Mouse (Mus musculus) embryonic facial prominence, embryonic 15.5 days (tissue): Measurements from ENCODE around the gene Gpr3. TPM values are rescaled to one million over a fixed set of nuclear protein-coding genes. Genes with fewer than 3 reads are reported as not detected.

Experiments
- ATAC-seq: fragments of 200-750 bp; cut with Nextera tagmentation; 2 replicates; pipeline ENCODE4 v1.8.0; 2017; ENCODE audit warnings: low read depth, moderate TSS enrichment; ENCODE audit not compliant: insufficient number of reproducible peaks, low FRiP score, low TSS enrichment
- H3K27ac ChIP-seq: fragments of 300-500 bp; sonication (generic); replicated peaks from 2 replicates; pipeline ENCODE4 v1.5.1; 2015; ENCODE audit warnings: mild to moderate bottlenecking, inconsistent platforms
- H3K27me3 ChIP-seq: fragments of 300-500 bp; sonication (generic); 2 replicates; pipeline ENCODE4 v1.6.1; 2015; ENCODE audit warnings: inconsistent platforms
- H3K36me3 ChIP-seq: fragments of 300-500 bp; sonication (generic); 2 replicates; pipeline ENCODE4 v1.6.1; 2015; ENCODE audit warnings: mild to moderate bottlenecking, inconsistent platforms
- H3K4me1 ChIP-seq: fragments of 300-500 bp; sonication (generic); 2 replicates; pipeline ENCODE4 v1.6.1; 2015; ENCODE audit warnings: inconsistent platforms
- H3K4me2 ChIP-seq: fragments of 300-500 bp; sonication (generic); replicated peaks from 2 replicates; pipeline ENCODE4 v1.6.1; 2015; ENCODE audit warnings: mild to moderate bottlenecking, inconsistent platforms
- H3K4me3 ChIP-seq: fragments of 300-500 bp; sonication (generic); replicated peaks from 2 replicates; pipeline ENCODE4 v1.5.1; 2015; ENCODE audit warnings: mild to moderate bottlenecking, inconsistent platforms
- H3K9ac ChIP-seq: fragments of 300-500 bp; sonication (generic); 2 replicates; pipeline ENCODE4 v1.6.1; 2015; ENCODE audit warnings: inconsistent platforms
- H3K9me3 ChIP-seq: fragments of 300-500 bp; sonication (generic); replicated peaks from 2 replicates; pipeline ENCODE4 v1.6.1; 2016; ENCODE audit warnings: inconsistent platforms
- WGBS: fragments of 180-500 bp; shearing (Covaris S2); methylation state at CpG from one replicate; pipeline ENCODE4 v1.1.7; 2015; 5-methylcytosine and 5-hydroxymethylcytosine counted together
- polyA plus RNA-seq: library from polyadenylated mRNA; unstranded; fragments of >200 nt; fragmentation: Nextera tagmentation; extraction: Ambion mirVana; gene quantifications from 2 replicates; pipeline ENCODE4 v1.2.1, GENCODE M21; 2015

Gpr3 gene
- polyA plus RNA-seq, 1 experiment from 2014 or later: 0.24 TPM

- Histone ChIP-seq H3K9ac (peak overlapping the region; percentile 35), H3K36me3 (no peaks in the 10 kb centered on the region), H3K4me3 (peak overlapping the region; percentile 61), H3K9me3 (no peaks in the 10 kb centered on the region), H3K4me1 (peaks cover 30% of the 10 kb centered on the region), H3K27ac (no peak overlapping the region), H3K27me3 (peaks cover 35% of the 10 kb centered on the region), H3K4me2 (peak overlapping the region; percentile 99)
- ATAC-seq: peak; percentile 78
- WGBS: 2% methylated on average over 44 of the region's 44 CpGs
Observed at GRCm38 (mm10) chr4:133212562-133213267, 379 bp upstream of the Gpr3 start.

- peaks cover 26% of the 10 kb centered on the region for H3K4me1 ChIP-seq
- no peak overlapping the region for H3K27ac ChIP-seq
- no peaks in the 10 kb centered on the region for H3K36me3 ChIP-seq
- WGBS: 96% methylated on average over 19 of the region's 19 CpGs
- H3K4me2 ChIP-seq: no peak overlapping the region
- no peak overlapping the region; the same call in 1 of the 2 replicates for H3K4me3 ChIP-seq
- no peak overlapping the region for H3K9ac ChIP-seq
- no peaks in the 10 kb centered on the region for H3K9me3 ChIP-seq
- H3K27me3 ChIP-seq: peaks cover 35% of the 10 kb centered on the region
- no peak for ATAC-seq
Observed at GRCm38 (mm10) chr4:133210788-133211390, 1.4 kb downstream of the Gpr3 start.

- Histone ChIP-seq H3K4me2 (no peak overlapping the region), H3K9ac (no peak overlapping the region), H3K36me3 (no peaks in the 10 kb centered on the region), H3K27me3 (peaks cover 35% of the 10 kb centered on the region), H3K4me3 (no peak overlapping the region), H3K9me3 (no peaks in the 10 kb centered on the region), H3K4me1 (peaks cover 26% of the 10 kb centered on the region), H3K27ac (no peak overlapping the region)
- WGBS: 90% methylated on average over 24 of the region's 24 CpGs
- ATAC-seq: no peak
Observed at GRCm38 (mm10) chr4:133210023-133210787, 2.1 kb downstream of the Gpr3 start.

GRCm38 (mm10) chr4:133209366-133209765, 3.0 kb downstream of the Gpr3 start:
- WGBS: 4% methylated on average over 11 of the region's 11 CpGs
- H3K4me1 ChIP-seq: peaks cover 33% of the 10 kb centered on the region
- H3K36me3 ChIP-seq: no peaks in the 10 kb centered on the region
- no peak overlapping the region for H3K4me3 ChIP-seq
- no peak for ATAC-seq
- H3K27ac ChIP-seq: no peak overlapping the region
- H3K27me3 ChIP-seq: peaks cover 34% of the 10 kb centered on the region
- H3K4me2 ChIP-seq: no peak overlapping the region
- H3K9me3 ChIP-seq: no peaks in the 10 kb centered on the region
- no peak overlapping the region for H3K9ac ChIP-seq

- H3K27ac ChIP-seq: peak overlapping the region; percentile 63; the same call in 1 of the 2 replicates
- no peak overlapping the region for H3K4me3 ChIP-seq
- no peak overlapping the region for H3K9ac ChIP-seq
- no peaks in the 10 kb centered on the region for H3K36me3 ChIP-seq
- H3K4me2 ChIP-seq: no peak overlapping the region
- H3K27me3 ChIP-seq: no peaks in the 10 kb centered on the region
- ATAC-seq: no peak
- WGBS: 28% methylated on average over 7 of the region's 7 CpGs
- H3K4me1 ChIP-seq: peaks cover 36% of the 10 kb centered on the region
- H3K9me3 ChIP-seq: no peaks in the 10 kb centered on the region
Observed at GRCm38 (mm10) chr4:133204379-133204778, 8.0 kb downstream of the Gpr3 start.

- H3K36me3 ChIP-seq: no peaks in the 10 kb centered on the region
- H3K27me3 ChIP-seq: no peaks in the 10 kb centered on the region
- no peak for ATAC-seq
- H3K4me2 ChIP-seq: no peak overlapping the region
- H3K4me3 ChIP-seq: no peak overlapping the region
- 57% methylated on average over 3 of the region's 3 CpGs for WGBS
- no peaks in the 10 kb centered on the region for H3K9me3 ChIP-seq
- H3K4me1 ChIP-seq: peaks cover 42% of the 10 kb centered on the region
- no peak overlapping the region for H3K9ac ChIP-seq
- no peak overlapping the region for H3K27ac ChIP-seq
Observed at GRCm38 (mm10) chr4:133203591-133203990, 8.7 kb downstream of the Gpr3 start.

- peaks cover 55% of the 10 kb centered on the region for H3K4me1 ChIP-seq
- H3K9ac ChIP-seq: no peak overlapping the region
- H3K4me2 ChIP-seq: no peak overlapping the region
- no peaks in the 10 kb centered on the region for H3K9me3 ChIP-seq
- H3K4me3 ChIP-seq: no peak overlapping the region
- WGBS: 90% methylated on average over 3 of the region's 3 CpGs
- no peaks in the 10 kb centered on the region for H3K27me3 ChIP-seq
- H3K36me3 ChIP-seq: no peaks in the 10 kb centered on the region
- H3K27ac ChIP-seq: no peak overlapping the region
- ATAC-seq: no peak
Observed at GRCm38 (mm10) chr4:133202254-133202653, 10.1 kb downstream of the Gpr3 start.

- 53% methylated on average over 8 of the region's 8 CpGs for WGBS
- peaks cover under 1% of the 10 kb centered on the region; the same call in 1 of the 2 replicates for H3K36me3 ChIP-seq
- peaks cover 66% of the 10 kb centered on the region for H3K4me1 ChIP-seq
- H3K27ac ChIP-seq: peak overlapping the region; percentile 88
- H3K9me3 ChIP-seq: no peaks in the 10 kb centered on the region
- H3K4me2 ChIP-seq: no peak overlapping the region
- ATAC-seq: peak; percentile 36; the same call in 1 of the 2 replicates
- no peaks in the 10 kb centered on the region for H3K27me3 ChIP-seq
- no peak overlapping the region for H3K4me3 ChIP-seq
- H3K9ac ChIP-seq: no peak overlapping the region
Observed at GRCm38 (mm10) chr4:133201006-133201771, 11.1 kb downstream of the Gpr3 start.

GRCm38 (mm10) chr4:133200343-133200742, 12.0 kb downstream of the Gpr3 start:
- Histone ChIP-seq H3K4me1 (peaks cover 71% of the 10 kb centered on the region), H3K9ac (no peak overlapping the region; the same call in 1 of the 2 replicates), H3K4me2 (peak overlapping the region; percentile 38), H3K27ac (peak overlapping the region; percentile 88), H3K27me3 (no peaks in the 10 kb centered on the region), H3K9me3 (no peaks in the 10 kb centered on the region), H3K4me3 (no peak overlapping the region), H3K36me3 (peaks cover 9% of the 10 kb centered on the region; the same call in 1 of the 2 replicates)
- 32% methylated on average over 21 of the region's 21 CpGs for WGBS
- ATAC-seq: peak; percentile 37; the same call in 1 of the 2 replicates

GRCm38 (mm10) chr4:133199743-133200142, 12.6 kb downstream of the Gpr3 start:
- H3K27ac ChIP-seq: peak overlapping the region; percentile 88
- no peaks in the 10 kb centered on the region for H3K9me3 ChIP-seq
- no peak overlapping the region for H3K4me3 ChIP-seq
- 39% methylated on average over 6 of the region's 6 CpGs for WGBS
- no peak overlapping the region for H3K9ac ChIP-seq
- peaks cover 68% of the 10 kb centered on the region for H3K4me1 ChIP-seq
- ATAC-seq: no peak
- no peaks in the 10 kb centered on the region for H3K27me3 ChIP-seq
- peak overlapping the region; percentile 38 for H3K4me2 ChIP-seq
- peaks cover 14% of the 10 kb centered on the region for H3K36me3 ChIP-seq
